Mouse (Mus musculus) layer of hippocampus, postnatal 36 days (tissue): ENCODE results near the gene Abhd13. TPM values are rescaled to one million over a fixed set of nuclear protein-coding genes. Genes with fewer than 3 reads are reported as not detected.

Source experiments
- DNase-seq, 2 experiments: peaks; one replicate each; pipeline ENCODE4 v3.0.0; 2022
- total RNA-seq, 2 experiments: library from RNA; stranded (reverse); gene quantifications; 2 replicates each; pipeline ENCODE4 v1.2.3; 2021

Gene Abhd13
- total RNA-seq, 2 experiments from 2014 or later = 28.7 to 30.1 TPM

DNA sequence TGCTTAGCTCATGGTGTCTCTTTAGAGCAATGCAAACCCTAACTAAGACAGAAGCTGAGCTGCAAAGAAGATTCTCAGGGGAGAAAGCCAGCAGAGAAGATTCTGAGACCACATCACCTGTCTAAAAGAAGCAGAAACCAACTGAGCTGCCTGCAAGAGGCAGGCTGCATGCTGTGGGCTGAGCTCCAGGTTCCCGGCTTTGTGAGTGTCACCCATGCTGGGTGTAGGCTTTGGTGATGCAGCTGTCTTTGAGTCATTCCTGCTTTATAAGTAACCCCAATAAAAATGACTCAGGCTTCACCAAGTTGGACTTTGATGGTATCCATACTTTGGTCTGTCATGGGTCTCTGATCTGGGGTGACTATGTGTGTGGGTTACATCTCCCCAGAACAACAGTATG is 38.7 kb downstream of the Abhd13 start:
- no peak for DNase-seq

DNA sequence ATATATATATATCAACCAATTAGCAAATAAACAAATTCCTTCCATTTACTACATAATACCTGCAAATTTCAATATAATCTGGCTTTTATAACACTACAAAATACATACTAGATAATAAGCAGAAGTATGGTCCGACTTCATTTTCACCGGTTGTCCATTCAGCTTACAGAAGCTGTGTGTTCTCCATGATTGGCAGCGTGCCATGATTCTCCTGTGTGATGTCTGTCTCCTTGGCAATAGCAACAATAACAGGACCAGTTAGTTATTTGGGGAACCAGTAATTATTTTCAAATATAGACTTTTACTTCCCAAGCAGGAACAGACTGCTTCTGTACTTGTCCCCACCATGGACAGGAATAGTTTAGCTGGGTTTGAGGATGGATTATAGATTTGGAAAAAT is 39.7 kb downstream of the Abhd13 start:
- no peak for DNase-seq

DNA sequence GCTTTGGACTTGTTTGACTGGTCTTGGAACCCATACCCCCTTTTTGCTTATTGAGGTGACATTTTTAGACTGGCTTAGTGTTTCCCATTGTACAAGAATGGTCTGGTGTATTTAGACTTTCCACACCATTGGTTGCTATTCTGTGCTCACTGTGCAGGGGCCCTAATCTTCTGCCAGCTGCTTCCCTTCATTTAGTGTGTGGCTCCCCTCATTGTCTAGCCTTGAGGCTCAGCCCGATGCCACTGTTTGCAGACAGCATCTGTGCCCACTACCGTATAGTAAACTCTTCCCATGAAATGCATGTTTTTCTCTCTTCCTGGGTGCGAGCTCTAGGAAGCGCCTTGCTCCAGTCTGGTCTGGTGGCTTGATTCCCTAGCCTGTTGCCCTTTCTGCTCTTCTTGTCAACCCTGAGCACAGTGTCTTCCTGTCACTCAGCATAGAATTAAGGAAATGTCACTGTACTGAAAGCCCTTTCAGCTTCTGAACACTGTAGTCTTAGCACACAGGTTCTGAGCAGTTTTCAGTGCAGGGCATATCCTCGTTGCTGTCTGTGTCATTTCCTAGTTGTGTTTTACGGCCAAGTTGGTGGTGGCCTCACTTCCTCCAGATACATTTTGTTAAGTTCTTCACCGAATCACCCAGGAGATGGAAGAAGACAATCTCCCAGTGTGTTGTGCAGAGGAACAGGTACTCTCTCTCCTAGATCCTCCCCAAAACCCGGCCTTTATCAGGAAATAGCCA is 53.0 kb downstream of the Abhd13 start:
- DNase-seq = no peak

- no peak for DNase-seq
Observed at GRCm38 (mm10) chr8:10031177-10031576, 53.7 kb downstream of the Abhd13 start.

DNA sequence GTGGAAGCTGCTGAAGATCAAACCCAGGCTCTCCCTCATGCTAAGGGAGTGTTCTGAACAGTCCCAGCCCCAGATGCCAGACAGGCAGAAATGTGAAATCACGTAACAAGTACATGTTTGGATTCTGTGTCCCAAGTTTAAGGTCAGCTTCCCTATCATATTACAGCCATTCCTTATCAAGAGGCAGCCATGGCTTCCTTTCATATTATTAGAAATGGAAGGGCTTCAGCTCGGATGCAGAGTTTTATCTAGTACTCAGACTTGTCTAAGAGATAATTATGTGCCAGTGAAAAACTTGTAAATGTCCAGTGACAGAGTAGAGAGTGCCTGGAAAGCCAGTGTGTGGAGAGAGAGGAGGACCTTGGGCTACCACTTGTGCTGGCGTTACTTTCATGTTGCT is 63.4 kb downstream of the Abhd13 start:
- DNase-seq = no peak

Other genes starting within 250 kb of the Abhd13 start
- gene Fam155a, start 206.5 kb upstream of the Abhd13 start, total RNA-seq = 100 to 1,000 TPM; 115 to 118 TPM
- gene Gm10217, start 113.5 kb upstream of the Abhd13 start, total RNA-seq = not detected
- 10 to 100 TPM; 12.1 to 12.9 TPM for gene Lig4, start within 50 bp of the Abhd13 start, total RNA-seq
- 1 to 10 TPM; 2.1 to 3.0 TPM for gene Tnfsf13b, start 28.8 kb downstream of the Abhd13 start, total RNA-seq
- 10 to 100 TPM; 21.0 to 22.7 TPM for gene Myo16, start 176.2 kb downstream of the Abhd13 start, total RNA-seq